Mouse (Mus musculus) forebrain, embryonic 14.5 days (tissue): ENCODE measurements around the gene Ube2j2. TPM values are rescaled to one million over a fixed set of nuclear protein-coding genes. Genes with fewer than 3 reads are reported as not detected.

Experiments used
- ATAC-seq: fragments of 200-750 bp; cut with Nextera tagmentation; 2 replicates; pipeline ENCODE4 v1.8.0; 2017; ENCODE audit warnings: mild to moderate bottlenecking, moderate library complexity
- DNase-seq: peaks from one replicate; pipeline ENCODE4 v3.0.0-alpha.2; 2015; ENCODE audit warnings: low spot score
- H3K27ac ChIP-seq: fragments of 300-500 bp; sonication (generic); 2 replicates; pipeline ENCODE4 v1.5.1; 2014; ENCODE audit warnings: low read depth, mild to moderate bottlenecking, control low read depth, low read length, moderate library complexity
- H3K27me3 ChIP-seq: fragments of 300-500 bp; sonication (generic); replicated peaks from 2 replicates; pipeline ENCODE4 v1.6.1; 2014; ENCODE audit warnings: low read length, control low read depth, mixed read lengths; ENCODE audit not compliant: control insufficient read depth, insufficient read depth
- H3K36me3 ChIP-seq: fragments of 300-500 bp; sonication (generic); 2 replicates; pipeline ENCODE4 v1.6.1; 2014; ENCODE audit warnings: low read length, control low read depth; ENCODE audit not compliant: control insufficient read depth, insufficient read depth
- H3K4me1 ChIP-seq: fragments of 300-500 bp; sonication (generic); 2 replicates; pipeline ENCODE4 v1.6.1; 2014; ENCODE audit warnings: antibody characterized with exemption, low read length, control low read depth; ENCODE audit not compliant: control insufficient read depth, insufficient read depth
- H3K4me2 ChIP-seq: fragments of 300-500 bp; sonication (generic); 2 replicates; pipeline ENCODE4 v1.6.1; 2014; ENCODE audit warnings: mild to moderate bottlenecking, control low read depth, low read length
- H3K4me3 ChIP-seq: fragments of 300-500 bp; sonication (generic); 2 replicates; pipeline ENCODE4 v1.5.1; 2014; ENCODE audit warnings: low read depth, low read length, control low read depth
- H3K9ac ChIP-seq: fragments of 300-500 bp; sonication (generic); 2 replicates; pipeline ENCODE4 v1.6.1; 2014; ENCODE audit warnings: mild to moderate bottlenecking, low read length, control low read depth, moderate library complexity
- H3K9me3 ChIP-seq: fragments of 300-500 bp; sonication (generic); replicated peaks from 2 replicates; pipeline ENCODE4 v1.6.1; 2016; ENCODE audit warnings: low read length, control low read depth, mixed read lengths; ENCODE audit not compliant: control insufficient read depth
- WGBS: fragments of 180-500 bp; shearing (Covaris S2); extraction: QIAGEN DNeasy Blood & Tissue Kit; methylation state at CpG from one replicate; pipeline ENCODE4 v1.1.7; 2014; 5-methylcytosine and 5-hydroxymethylcytosine counted together
- polyA plus RNA-seq: library from polyadenylated mRNA; unstranded; fragments of >200 nt; fragmentation: Nextera tagmentation; extraction: Ambion mirVana; gene quantifications from 2 replicates; pipeline ENCODE4 v1.2.1, GENCODE M21; 2014

The Ube2j2 gene
- polyA plus RNA-seq, 1 experiment from 2014 or later, result 137 TPM

DNA sequence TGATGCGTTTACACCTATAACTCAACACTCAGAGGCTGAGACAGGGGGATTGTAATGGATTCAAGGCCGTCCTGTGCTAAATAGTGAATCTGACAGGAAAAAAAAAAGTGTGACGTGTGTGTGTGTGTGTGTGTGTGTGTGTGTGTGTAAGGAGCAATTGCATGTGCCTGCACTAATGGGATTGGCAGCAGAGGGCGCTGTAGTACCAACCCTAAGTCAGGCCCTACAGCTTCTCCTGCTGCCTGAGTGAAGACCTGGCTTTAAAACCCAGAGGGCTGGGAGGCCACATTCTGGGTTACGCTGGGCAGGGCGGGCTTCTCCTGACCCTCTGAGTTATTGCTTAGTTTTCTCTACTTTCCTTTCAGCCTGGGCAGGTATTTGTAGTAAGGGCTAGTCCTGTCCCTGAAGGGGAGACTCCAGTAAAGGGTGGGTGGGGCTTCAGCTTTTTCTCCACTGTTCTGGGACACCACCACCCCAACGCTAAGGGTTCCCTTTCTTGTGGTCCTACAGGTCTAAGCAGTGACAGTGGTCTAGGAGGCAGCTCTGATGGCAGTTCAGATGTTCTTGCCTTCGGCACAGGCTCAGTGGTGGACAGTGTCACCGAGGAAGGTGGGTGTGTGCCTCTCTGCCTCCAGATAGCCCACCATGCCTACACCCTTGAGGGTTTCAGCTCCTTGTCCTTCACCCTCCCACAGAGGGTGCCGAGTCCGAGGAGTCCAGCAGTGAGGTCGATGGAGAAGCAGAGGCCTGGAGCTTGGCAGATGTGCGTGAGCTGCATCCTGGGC lies 39.1 kb upstream of the Ube2j2 start:
- WGBS, result 90% methylated on average over 13 of the region's 13 CpGs
- Histone ChIP-seq H3K36me3 (peaks cover 78% of the 10 kb centered on the region), H3K27ac (no peak overlapping the region), H3K4me1 (no peaks in the 10 kb centered on the region), H3K4me2 (no peak overlapping the region), H3K27me3 (no peaks in the 10 kb centered on the region), H3K4me3 (no peak overlapping the region), H3K9ac (no peak overlapping the region), H3K9me3 (no peaks in the 10 kb centered on the region)
- no peak for ATAC-seq
- no peak for DNase-seq

DNA sequence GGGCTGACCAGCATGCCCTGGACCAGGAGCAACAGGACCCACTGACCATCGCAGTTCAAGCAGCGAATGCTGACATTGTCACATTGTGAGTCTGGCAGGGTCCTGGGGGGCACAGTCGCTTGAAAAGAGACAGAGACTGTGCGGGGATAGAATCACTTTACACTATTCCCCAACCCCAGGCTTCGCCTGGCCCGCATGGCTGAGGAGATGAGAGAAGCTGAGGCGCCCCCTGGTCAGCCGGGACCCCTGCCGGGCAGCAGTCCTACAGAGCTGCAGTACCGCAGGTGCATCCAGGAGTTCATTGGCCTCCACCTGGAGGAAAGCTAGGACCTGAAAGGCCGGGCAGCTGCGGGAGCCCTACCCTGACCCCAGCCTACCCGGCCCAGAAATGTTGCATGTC lies 38.0 kb upstream of the Ube2j2 start:
- DNase-seq (no peak), ATAC-seq (no peak)
- Histone ChIP-seq H3K27ac (no peak overlapping the region), H3K4me1 (no peaks in the 10 kb centered on the region), H3K27me3 (no peaks in the 10 kb centered on the region), H3K36me3 (peaks cover 67% of the 10 kb centered on the region), H3K4me2 (no peak overlapping the region), H3K4me3 (no peak overlapping the region), H3K9me3 (no peaks in the 10 kb centered on the region), H3K9ac (no peak overlapping the region)
- WGBS, result 90% methylated on average over 13 of the region's 13 CpGs

DNA sequence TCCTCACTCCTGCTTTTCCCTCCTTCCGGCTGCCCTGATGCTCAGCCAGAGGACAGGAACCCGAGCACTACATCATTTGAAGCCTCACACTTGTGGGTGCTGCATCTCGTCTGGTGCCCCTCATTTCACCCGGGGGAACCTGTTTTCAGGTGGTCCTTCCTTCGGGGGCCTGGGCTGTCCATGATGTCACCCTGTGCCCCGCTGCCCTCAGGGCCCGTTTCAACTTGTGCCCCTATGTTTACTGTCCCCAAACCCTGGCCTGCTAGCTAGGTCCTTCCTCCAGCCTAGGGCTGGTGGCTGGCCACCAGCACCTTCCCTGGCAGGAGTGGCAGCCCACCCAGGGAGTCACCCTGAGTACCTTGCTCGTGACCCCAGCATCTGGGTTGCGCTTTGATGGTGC lies 37.5 kb upstream of the Ube2j2 start:
- peaks cover 62% of the 10 kb centered on the region for H3K36me3 ChIP-seq
- H3K4me2 ChIP-seq, result no peak overlapping the region
- no peak overlapping the region for H3K27ac ChIP-seq
- ATAC-seq, result no peak
- no peak overlapping the region for H3K4me3 ChIP-seq
- no peak for DNase-seq
- no peaks in the 10 kb centered on the region for H3K9me3 ChIP-seq
- no peaks in the 10 kb centered on the region for H3K4me1 ChIP-seq
- 88% methylated on average over 9 of the region's 9 CpGs for WGBS
- no peaks in the 10 kb centered on the region for H3K27me3 ChIP-seq
- H3K9ac ChIP-seq, result no peak overlapping the region

DNA sequence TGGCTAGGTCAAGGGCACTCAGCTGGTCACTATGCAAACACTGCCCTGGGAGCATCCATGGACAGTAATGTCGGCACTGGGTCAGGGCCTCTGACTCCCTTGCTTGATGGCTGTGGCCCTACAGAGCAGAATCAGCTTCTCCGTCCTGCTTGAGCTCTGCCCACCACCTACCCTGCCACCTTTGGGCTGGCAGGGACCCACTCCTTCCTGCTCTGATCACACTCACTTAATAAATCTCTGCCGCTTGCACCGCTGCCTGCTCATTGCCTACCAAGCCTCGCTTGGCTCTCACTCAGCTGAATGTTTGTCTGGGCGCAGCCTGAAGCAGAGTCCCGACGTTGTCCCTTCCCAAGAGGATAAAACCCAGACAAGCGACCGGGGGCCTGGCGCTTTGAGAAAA lies 36.6 kb upstream of the Ube2j2 start:
- Histone ChIP-seq H3K9ac (no peak overlapping the region), H3K4me3 (no peak overlapping the region), H3K27ac (no peak overlapping the region), H3K9me3 (no peaks in the 10 kb centered on the region), H3K36me3 (peaks cover 53% of the 10 kb centered on the region), H3K4me1 (no peaks in the 10 kb centered on the region), H3K27me3 (no peaks in the 10 kb centered on the region), H3K4me2 (no peak overlapping the region)
- 88% methylated on average over 11 of the region's 11 CpGs for WGBS
- ATAC-seq, result no peak
- DNase-seq, result no peak

DNA sequence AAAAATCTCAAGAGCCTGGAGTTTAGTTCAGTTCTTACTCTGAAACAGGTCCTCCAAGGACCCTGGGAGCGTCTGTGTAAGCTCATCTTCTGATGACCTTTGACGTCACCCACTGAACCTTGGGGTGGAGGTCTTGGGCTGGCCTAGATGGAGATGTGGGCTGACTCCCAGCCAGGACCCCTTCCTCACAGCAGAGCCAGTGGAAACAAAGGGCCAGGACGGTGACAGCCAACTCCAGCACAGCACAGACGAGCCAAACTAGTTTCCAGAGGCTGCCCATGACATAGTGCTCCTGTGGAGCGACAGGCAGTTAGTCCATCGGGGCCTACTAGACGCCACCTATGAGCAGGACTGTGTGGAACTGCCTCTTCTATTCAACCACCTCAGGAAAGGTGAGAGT lies 35.4 kb upstream of the Ube2j2 start:
- DNase-seq (no peak), ATAC-seq (no peak)
- no peaks in the 10 kb centered on the region for H3K27me3 ChIP-seq
- H3K36me3 ChIP-seq, result peaks cover 40% of the 10 kb centered on the region
- H3K4me3 ChIP-seq, result no peak overlapping the region
- H3K9ac ChIP-seq, result no peak overlapping the region
- no peak overlapping the region for H3K4me2 ChIP-seq
- no peaks in the 10 kb centered on the region for H3K9me3 ChIP-seq
- 80% methylated on average over 7 of the region's 7 CpGs for WGBS
- H3K27ac ChIP-seq, result no peak overlapping the region
- no peaks in the 10 kb centered on the region for H3K4me1 ChIP-seq

DNA sequence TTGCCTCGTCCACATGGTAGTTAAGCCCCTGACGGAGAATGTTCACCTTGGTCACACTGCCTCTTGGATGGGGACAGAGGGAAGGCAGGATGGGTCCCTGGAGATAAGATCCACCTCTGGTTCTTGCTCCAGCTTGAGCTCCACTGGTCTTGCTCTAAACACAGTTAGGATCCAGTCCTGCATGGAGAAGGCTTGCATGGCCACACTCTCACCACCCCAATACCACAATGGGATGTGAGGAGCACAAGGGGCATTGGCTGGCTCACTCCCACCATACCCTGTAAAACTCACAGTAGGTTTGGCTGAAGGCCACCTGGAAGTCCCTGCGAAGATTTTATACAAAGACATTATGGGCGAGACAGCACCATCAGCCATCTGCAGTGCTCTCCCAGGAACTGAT lies 34.9 kb upstream of the Ube2j2 start:
- DNase-seq (no peak), ATAC-seq (no peak)
- no peaks in the 10 kb centered on the region for H3K9me3 ChIP-seq
- H3K36me3 ChIP-seq, result peaks cover 36% of the 10 kb centered on the region
- H3K27me3 ChIP-seq, result no peaks in the 10 kb centered on the region
- H3K9ac ChIP-seq, result no peak overlapping the region
- H3K27ac ChIP-seq, result no peak overlapping the region
- no peaks in the 10 kb centered on the region for H3K4me1 ChIP-seq
- H3K4me3 ChIP-seq, result no peak overlapping the region
- H3K4me2 ChIP-seq, result no peak overlapping the region
- WGBS, result 94% methylated on average over 4 of the region's 4 CpGs

DNA sequence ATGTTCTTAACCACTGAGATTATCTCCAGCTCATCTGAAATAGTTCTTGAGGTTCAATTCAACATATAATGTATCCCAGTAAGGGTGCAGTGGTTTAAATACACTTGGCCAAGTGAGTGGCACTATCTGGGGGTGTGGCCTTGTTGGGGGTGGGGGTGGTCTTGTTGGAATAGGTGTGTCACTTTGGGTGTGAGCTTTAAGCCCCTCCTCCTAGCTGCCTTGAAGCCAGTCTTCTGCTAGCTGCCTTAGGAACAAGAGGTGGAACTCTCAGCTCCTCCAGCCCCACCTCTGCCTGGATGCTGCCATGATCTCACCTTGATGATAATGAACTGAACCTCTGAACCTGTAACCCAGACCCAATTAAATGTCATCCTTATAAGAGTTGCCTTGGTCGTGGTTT lies 11.6 kb upstream of the Ube2j2 start:
- Histone ChIP-seq H3K27me3 (no peaks in the 10 kb centered on the region), H3K36me3 (no peaks in the 10 kb centered on the region), H3K4me1 (no peaks in the 10 kb centered on the region), H3K4me2 (no peak overlapping the region), H3K27ac (no peak overlapping the region), H3K9me3 (no peaks in the 10 kb centered on the region), H3K4me3 (no peak overlapping the region), H3K9ac (no peak overlapping the region)
- DNase-seq (no peak), ATAC-seq (no peak)
- 80% methylated on average over 1 of the region's 1 CpGs for WGBS

DNA sequence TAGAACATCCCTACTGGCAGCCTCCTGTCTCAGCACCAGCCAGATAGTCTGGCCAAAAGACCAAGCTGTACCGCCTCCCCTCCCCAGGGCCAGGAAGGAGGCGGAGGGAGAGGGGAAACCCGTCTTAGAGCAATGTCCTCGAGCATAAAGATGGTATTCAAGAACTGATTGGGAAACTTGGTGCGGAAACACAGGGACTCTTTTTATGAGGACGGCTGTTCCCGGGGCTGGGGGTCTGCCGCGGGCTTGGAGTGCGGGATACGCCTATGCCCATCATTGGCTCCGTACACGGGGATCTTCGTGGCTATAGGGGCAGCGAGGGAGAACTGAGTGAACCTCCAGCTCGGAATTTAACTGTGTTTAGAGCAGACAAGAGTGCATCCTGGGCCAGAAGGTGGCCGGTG lies 580 bp upstream of the Ube2j2 start:
- Histone ChIP-seq H3K4me1 (peaks cover 12% of the 10 kb centered on the region), H3K4me3 (peak overlapping the region; percentile 98), H3K4me2 (peak overlapping the region; percentile 95), H3K9ac (peak overlapping the region; percentile 84), H3K36me3 (peaks cover 14% of the 10 kb centered on the region), H3K27me3 (no peaks in the 10 kb centered on the region), H3K27ac (peak overlapping the region; percentile 63; the same call in 1 of the 2 replicates), H3K9me3 (no peaks in the 10 kb centered on the region)
- under 1% methylated on average over 17 of the region's 17 CpGs for WGBS
- ATAC-seq (peak; percentile 49), DNase-seq (no peak)

DNA sequence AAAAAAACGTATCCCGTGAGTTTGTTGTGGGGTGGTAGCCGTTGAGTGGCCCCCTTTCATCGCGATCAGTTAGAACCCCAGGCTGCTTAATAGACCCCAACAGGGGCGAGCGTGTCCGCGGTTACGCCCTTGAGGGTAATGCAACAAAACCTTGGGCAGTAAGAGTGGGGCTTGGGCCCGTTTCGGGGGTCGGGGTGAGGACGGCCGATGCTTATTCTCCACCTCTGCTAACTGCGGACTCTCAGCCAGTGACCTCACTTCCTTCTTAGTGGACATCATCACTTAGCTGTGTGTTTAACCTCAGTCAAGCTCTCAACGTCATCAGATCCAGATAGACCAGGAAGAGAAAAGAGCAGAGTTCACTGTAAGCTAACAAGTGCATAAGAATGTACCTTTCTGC lies 640 bp downstream of the Ube2j2 start:
- no peak for DNase-seq

More for the DNA sequence above, 640 bp downstream of the Ube2j2 start:
- Histone ChIP-seq H3K27ac (no peak overlapping the region), H3K9ac (peak overlapping the region; percentile 84), H3K4me1 (peaks cover 12% of the 10 kb centered on the region), H3K9me3 (no peaks in the 10 kb centered on the region), H3K36me3 (peaks cover 24% of the 10 kb centered on the region), H3K4me3 (peak overlapping the region; percentile 98), H3K27me3 (no peaks in the 10 kb centered on the region), H3K4me2 (peak overlapping the region; percentile 98)
- 1% methylated on average over 17 of the region's 17 CpGs for WGBS
- ATAC-seq, result peak; percentile 8
